Mouse (Mus musculus): ENCODE results near the gene Cyp2b13.
"Not testable (repeated sequence)": the region's sequence is repeated elsewhere in the genome, so short reads cannot be mapped to it uniquely, and the experiment has no call there.

The Cyp2b13 gene

GRCm38 (mm10) chr7:26061197-26061596 is at the start of gene Cyp2b13:
Gene Cyp2b13, plus strand, starts transcription at chr7:26061497.
- not testable (repeated sequence) for DNase-seq (ENCODE audit: low spot score)

GRCm38 (mm10) chr7:26019814-26020332 is 41.4 kb upstream of the Cyp2b13 start:
- not testable (repeated sequence) for DNase-seq (ENCODE audit: low spot score)

GRCm38 (mm10) chr7:26054885-26055630 is 6.2 kb upstream of the Cyp2b13 start:
- not testable (repeated sequence) for DNase-seq (ENCODE audit: low spot score)

GRCm38 (mm10) chr7:26071677-26072076 is 10.4 kb downstream of the Cyp2b13 start:
- peak; percentile 3 for DNase-seq (ENCODE audit: low spot score)

- no peak for DNase-seq (ENCODE audit: low spot score)
These were observed 21.3 kb downstream of the Cyp2b13 start for GRCm38 (mm10) chr7:26082595-26082994.

GRCm38 (mm10) chr7:26087391-26087790 is 26.1 kb downstream of the Cyp2b13 start:
- no peak for DNase-seq (ENCODE audit: low spot score)

GRCm38 (mm10) chr7:26088578-26088977 is 27.3 kb downstream of the Cyp2b13 start:
- not testable (repeated sequence) for DNase-seq (ENCODE audit: low spot score)

GRCm38 (mm10) chr7:26139623-26140022 is 78.3 kb downstream of the Cyp2b13 start:
- DNase-seq (ENCODE audit: low spot score): not testable (repeated sequence)

- DNase-seq (ENCODE audit: low spot score): not testable (repeated sequence)
These were observed 82.4 kb downstream of the Cyp2b13 start for GRCm38 (mm10) chr7:26143657-26144056.
